Mouse (Mus musculus): ENCODE measurements around the gene Crmp1.

GRCm38 (mm10) chr5:37205420-37205819 lies 36.3 kb upstream of the Crmp1 start:
- no peak for TF ChIP-seq CTCF (IDR thresholded peaks at IDR 0.05; ENCODE audit: control insufficient read depth, insufficient read depth, insufficient read length)
- TF ChIP-seq FOSL1 (IDR thresholded peaks at IDR 0.05; ENCODE audit: insufficient read depth, low read length, poor library complexity, severe bottlenecking): no peak
- no peak for TF ChIP-seq USF1 (IDR thresholded peaks at IDR 0.05; ENCODE audit: low read depth)
- no peak for TF ChIP-seq MAX (IDR thresholded peaks at IDR 0.05)
- no peak for TF ChIP-seq MYOG (IDR thresholded peaks at IDR 0.05; ENCODE audit: control insufficient read depth, extremely low read depth, insufficient read length)
